Mouse (Mus musculus) stomach, postnatal 0 days (tissue): Measurements from ENCODE around the gene Bpifb2.

ENCODE experiments used
- CTCF ChIP-seq: IDR thresholded peaks from 2 replicates; pipeline ENCODE4 v1.5.1; 2016; ENCODE audit warnings: antibody characterized with exemption, low read depth, mild to moderate bottlenecking, moderate library complexity
- EP300 ChIP-seq: optimal IDR thresholded peaks from 2 replicates; pipeline ENCODE3; 2016; ENCODE audit warnings: antibody characterized with exemption

DNA sequence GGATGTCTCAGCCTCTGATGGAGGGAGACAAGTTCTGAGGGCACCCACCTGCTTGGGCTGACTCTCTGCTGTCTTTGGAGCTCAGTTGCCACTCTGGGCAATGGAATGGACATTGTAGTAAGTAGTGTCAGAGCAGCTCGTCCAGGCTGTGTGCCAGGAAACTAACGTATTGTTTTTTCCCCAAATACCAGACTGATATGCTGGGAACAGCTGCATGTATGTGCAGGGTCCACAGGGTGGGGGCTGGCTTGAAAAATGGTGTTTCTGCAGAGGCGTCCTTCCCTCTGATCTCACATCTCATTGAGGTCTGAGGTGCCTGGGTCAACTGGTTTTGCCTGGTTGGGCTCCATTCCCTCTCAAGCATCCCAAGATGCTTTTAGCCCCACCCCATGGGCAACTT lies 14.1 kb upstream of the Bpifb2 start:
- no peak for TF ChIP-seq CTCF
- TF ChIP-seq EP300 = no peak
